Mouse (Mus musculus) heart, postnatal 0 days (tissue): ENCODE measurements around the gene Slc43a2. TPM values are rescaled to one million over a fixed set of nuclear protein-coding genes. Genes with fewer than 3 reads are reported as not detected.

Experiments
- ATAC-seq: fragments of 200-750 bp; cut with Nextera tagmentation; 2 replicates; pipeline ENCODE4 v1.8.0; 2017; ENCODE audit warnings: low read depth, moderate number of reproducible peaks, moderate library complexity; ENCODE audit not compliant: insufficient read depth
- DNase-seq: peaks from one replicate; pipeline ENCODE4 v3.0.0-alpha.2; 2016; ENCODE audit warnings: low spot score
- H3K27ac ChIP-seq: fragments of 300-500 bp; sonication (generic); 2 replicates; pipeline ENCODE4 v1.5.1; 2014; ENCODE audit warnings: low read depth, mild to moderate bottlenecking
- H3K27me3 ChIP-seq: fragments of 300-500 bp; sonication (generic); 2 replicates; pipeline ENCODE4 v1.6.1; 2014; ENCODE audit warnings: low read length, mixed read lengths; ENCODE audit not compliant: control insufficient read depth, insufficient read depth
- H3K36me3 ChIP-seq: fragments of 300-500 bp; sonication (generic); replicated peaks from 2 replicates; pipeline ENCODE4 v1.6.1; 2014; ENCODE audit warnings: low read length, mixed read lengths; ENCODE audit not compliant: control insufficient read depth, insufficient read depth
- H3K4me1 ChIP-seq: fragments of 300-500 bp; sonication (generic); 2 replicates; pipeline ENCODE4 v1.6.1; 2014; ENCODE audit warnings: antibody characterized with exemption; ENCODE audit not compliant: control insufficient read depth, insufficient read depth
- H3K4me2 ChIP-seq: fragments of 300-500 bp; sonication (generic); 2 replicates; pipeline ENCODE4 v1.6.1; 2014; ENCODE audit warnings: low read depth, mild to moderate bottlenecking, low read length, moderate library complexity
- H3K4me3 ChIP-seq: fragments of 300-500 bp; sonication (generic); 2 replicates; pipeline ENCODE4 v1.5.1; 2014; ENCODE audit warnings: low read depth, low read length
- H3K9ac ChIP-seq: fragments of 300-500 bp; sonication (generic); replicated peaks from 2 replicates; pipeline ENCODE4 v1.6.1; 2014; ENCODE audit warnings: low read depth, low read length, mixed read lengths
- H3K9me3 ChIP-seq: fragments of 300-500 bp; sonication (generic); replicated peaks from 2 replicates; pipeline ENCODE4 v1.6.1; 2016; ENCODE audit warnings: low read length; ENCODE audit not compliant: control insufficient read depth
- CTCF ChIP-seq: IDR thresholded peaks from 2 replicates; pipeline ENCODE4 v1.5.1; 2016; ENCODE audit warnings: antibody characterized with exemption, control low read depth, low read depth
- EP300 ChIP-seq: IDR thresholded peaks from 2 replicates; pipeline ENCODE4 v1.6.1; 2016; ENCODE audit warnings: antibody characterized with exemption, low read depth
- WGBS: fragments of 180-500 bp; shearing (Covaris S2); extraction: QIAGEN DNeasy Blood & Tissue Kit; methylation state at CpG from one replicate; pipeline ENCODE4 v1.1.7; 2014; 5-methylcytosine and 5-hydroxymethylcytosine counted together
- polyA plus RNA-seq: library from polyadenylated mRNA; unstranded; fragments of >200 nt; fragmentation: Nextera tagmentation; extraction: Ambion mirVana; gene quantifications from 2 replicates; pipeline ENCODE4 v1.2.1, GENCODE M21; 2015
- total RNA-seq: library from RNA; depleted of rRNA; stranded (reverse); fragments of >200 nt; gene quantifications from 2 replicates; pipeline ENCODE4 v1.2.3, GENCODE M21; 2014; ENCODE audit warnings: low replicate concordance

The Slc43a2 gene
- total and polyA plus RNA-seq, 2 experiments from 2014 or later: 3.6 to 4.8 TPM

DNA sequence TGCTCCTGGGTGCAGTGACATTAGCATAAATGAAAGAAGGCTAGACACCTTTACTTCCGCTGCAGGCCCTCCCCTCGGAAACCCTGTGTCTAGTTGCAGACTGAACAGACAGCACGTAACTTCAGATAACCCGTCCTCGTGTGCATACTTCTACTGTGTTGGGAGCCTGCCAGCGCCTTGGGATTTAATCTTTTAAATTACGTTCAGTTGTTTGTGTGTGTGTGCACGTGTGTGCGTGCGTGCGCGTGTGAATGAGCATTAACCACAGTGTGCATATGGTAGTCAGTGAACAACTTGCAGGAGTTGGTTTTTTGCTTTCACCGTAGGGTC, 7.4 kb downstream of the Slc43a2 start:
- H3K27ac ChIP-seq: no peak overlapping the region
- no peaks in the 10 kb centered on the region for H3K27me3 ChIP-seq
- H3K9me3 ChIP-seq: no peaks in the 10 kb centered on the region
- 63% methylated on average over 13 of the region's 13 CpGs for WGBS
- no peak for ATAC-seq
- no peaks in the 10 kb centered on the region for H3K36me3 ChIP-seq
- no peak overlapping the region for H3K4me2 ChIP-seq
- TF ChIP-seq EP300: no peak
- TF ChIP-seq CTCF: no peak
- H3K4me1 ChIP-seq: peaks cover 24% of the 10 kb centered on the region
- no peak overlapping the region for H3K9ac ChIP-seq
- no peak overlapping the region for H3K4me3 ChIP-seq
- no peak for DNase-seq

GRCm38 (mm10) chr11:75540209-75540608, 8.7 kb downstream of the Slc43a2 start:
- H3K4me3 ChIP-seq: no peak overlapping the region
- WGBS: 91% methylated on average over 8 of the region's 8 CpGs
- H3K27ac ChIP-seq: peak overlapping the region; percentile 59; the same call in 1 of the 2 replicates
- no peak for TF ChIP-seq EP300
- no peak for TF ChIP-seq CTCF
- H3K27me3 ChIP-seq: no peaks in the 10 kb centered on the region
- no peak overlapping the region for H3K9ac ChIP-seq
- DNase-seq (no peak), ATAC-seq (no peak)
- H3K4me1 ChIP-seq: peaks cover 19% of the 10 kb centered on the region
- H3K9me3 ChIP-seq: no peaks in the 10 kb centered on the region
- no peaks in the 10 kb centered on the region for H3K36me3 ChIP-seq
- H3K4me2 ChIP-seq: no peak overlapping the region

- H3K4me1 ChIP-seq: peaks cover 18% of the 10 kb centered on the region
- H3K4me3 ChIP-seq: no peak overlapping the region
- H3K27ac ChIP-seq: peak overlapping the region; percentile 59; the same call in 1 of the 2 replicates
- no peak overlapping the region; the same call in 1 of the 2 replicates for H3K4me2 ChIP-seq
- H3K9ac ChIP-seq: no peak overlapping the region
- H3K9me3 ChIP-seq: no peaks in the 10 kb centered on the region
- DNase-seq: no peak
- TF ChIP-seq CTCF (no peak), EP300 (no peak)
- 58% methylated on average over 19 of the region's 19 CpGs for WGBS
- no peak for ATAC-seq
- no peaks in the 10 kb centered on the region for H3K36me3 ChIP-seq
- H3K27me3 ChIP-seq: no peaks in the 10 kb centered on the region
Measured at GRCm38 (mm10) chr11:75540710-75541581, 9.5 kb downstream of the Slc43a2 start.

GRCm38 (mm10) chr11:75544713-75545112, 13.2 kb downstream of the Slc43a2 start:
- TF ChIP-seq CTCF: no peak
- no peak for TF ChIP-seq EP300
- H3K9ac ChIP-seq: no peak overlapping the region
- ATAC-seq (no peak), DNase-seq (no peak)
- peaks cover 9% of the 10 kb centered on the region for H3K4me1 ChIP-seq
- 71% methylated on average over 9 of the region's 9 CpGs for WGBS
- H3K36me3 ChIP-seq: no peaks in the 10 kb centered on the region
- H3K4me2 ChIP-seq: no peak overlapping the region
- no peak overlapping the region for H3K4me3 ChIP-seq
- H3K27ac ChIP-seq: no peak overlapping the region
- H3K27me3 ChIP-seq: no peaks in the 10 kb centered on the region
- H3K9me3 ChIP-seq: no peaks in the 10 kb centered on the region

DNA sequence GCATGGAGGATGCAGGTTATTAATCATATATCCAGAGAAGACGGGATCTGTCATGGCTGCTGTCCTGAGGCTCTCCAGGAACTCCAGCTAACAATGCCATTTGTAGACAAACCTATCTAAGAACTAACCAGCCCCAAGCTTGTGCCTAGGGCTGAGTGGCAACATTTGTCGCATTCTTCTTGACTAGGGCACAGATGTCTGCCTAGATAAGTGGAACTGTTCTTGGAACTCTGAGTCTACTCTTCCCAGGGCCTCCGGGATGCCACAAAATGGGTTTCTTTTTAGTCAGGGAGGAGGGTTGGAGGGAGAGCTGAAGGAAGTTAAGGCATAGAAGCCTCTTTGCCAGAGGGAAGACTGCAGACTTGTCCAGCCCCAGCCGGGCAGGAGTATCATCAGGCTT, 14.6 kb downstream of the Slc43a2 start:
- Histone ChIP-seq H3K4me1 (peaks cover 14% of the 10 kb centered on the region), H3K9me3 (no peaks in the 10 kb centered on the region), H3K27me3 (no peaks in the 10 kb centered on the region), H3K4me3 (no peak overlapping the region), H3K36me3 (no peaks in the 10 kb centered on the region), H3K9ac (no peak overlapping the region), H3K4me2 (no peak overlapping the region), H3K27ac (no peak overlapping the region)
- 81% methylated on average over 4 of the region's 4 CpGs for WGBS
- TF ChIP-seq CTCF (no peak), EP300 (no peak)
- DNase-seq (no peak), ATAC-seq (no peak)

DNA sequence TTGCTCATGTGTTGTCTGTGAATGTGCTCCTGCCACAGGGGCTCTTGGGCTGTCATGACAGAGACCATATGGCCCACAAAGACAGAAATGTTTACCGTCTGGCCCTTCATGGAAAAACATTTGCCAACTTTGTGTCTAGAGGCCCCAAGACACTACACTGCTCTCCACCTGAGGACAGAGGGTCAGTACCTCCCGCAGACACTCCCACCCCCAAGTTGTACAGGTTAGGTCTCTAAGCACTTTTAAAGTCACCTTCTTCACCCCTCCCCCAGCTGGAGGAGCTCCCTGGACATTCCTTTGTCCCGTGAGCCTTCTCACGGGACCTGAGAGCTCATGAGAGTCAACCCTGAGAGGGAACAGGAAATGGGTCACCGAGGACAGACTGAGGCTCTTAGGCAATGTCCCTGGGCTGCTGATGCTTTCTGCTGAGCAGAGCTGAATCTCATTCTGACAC, 18.2 kb downstream of the Slc43a2 start:
- Histone ChIP-seq H3K9me3 (no peaks in the 10 kb centered on the region), H3K4me3 (no peak overlapping the region), H3K36me3 (no peaks in the 10 kb centered on the region), H3K27me3 (no peaks in the 10 kb centered on the region), H3K4me2 (no peak overlapping the region), H3K9ac (0 out of 2 replicates have a peak overlapping the region, but pooled peaks have one; percentile 15), H3K4me1 (peaks cover 25% of the 10 kb centered on the region), H3K27ac (no peak overlapping the region)
- DNase-seq: peak; percentile 51
- TF ChIP-seq EP300: no peak
- no peak for TF ChIP-seq CTCF
- peak; percentile 54; the same call in 1 of the 2 replicates for ATAC-seq
- 40% methylated on average over 5 of the region's 5 CpGs for WGBS
